ENCODE assay signal across 9 mouse cellular contexts in the genomic region with DNA sequence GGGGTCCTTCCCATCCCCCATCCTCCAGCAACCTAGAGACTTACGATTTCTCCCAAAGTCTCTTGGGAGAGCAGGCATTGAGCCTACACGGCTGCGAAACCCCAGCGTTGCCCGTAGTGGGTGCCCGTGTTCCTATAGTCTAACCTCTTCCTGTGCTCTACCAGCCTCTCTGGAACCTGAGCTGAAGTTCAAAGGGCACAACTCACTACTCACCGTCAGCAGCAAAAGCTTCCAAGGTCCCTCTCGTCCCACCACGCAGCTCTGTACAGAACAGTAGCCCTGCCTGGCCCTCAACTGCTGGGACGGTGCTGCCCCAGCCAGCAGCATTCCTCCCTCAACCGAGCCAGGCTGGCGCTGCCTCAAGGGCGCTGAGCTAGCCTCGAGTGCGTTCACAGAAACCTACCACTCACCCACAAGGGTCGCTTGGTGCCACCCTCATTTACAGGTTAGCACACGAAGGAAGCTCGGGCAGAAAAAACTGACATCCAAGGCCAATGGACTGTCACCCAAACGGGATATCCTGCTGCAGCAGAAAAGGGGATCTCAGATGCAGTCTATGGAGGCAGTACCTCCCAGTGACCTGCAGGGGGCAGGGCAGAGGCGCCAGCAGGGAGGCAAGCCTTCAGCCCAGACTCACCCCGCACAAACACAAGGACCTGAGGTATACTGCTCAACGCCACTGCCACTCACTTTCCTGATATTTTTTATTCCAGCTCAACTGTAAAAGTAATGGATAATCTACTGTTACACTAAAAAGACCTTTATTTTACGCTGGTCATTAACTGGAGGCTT.
DNase-seq lines count a peak whose midpoint lies in the region; ATAC-seq lines count a peak whose summit lies in the region.
"Had no signal": no experiment of that assay in that cellular context is flagged by ENCODE, and none has a peak within 500 bp of the region (broad histone marks: within the 10 kb centered on the region; RNA-seq: fewer than 3 reads in every experiment).

No protein-coding gene starts in this region.

- H3K36me3 ChIP-seq in hindbrain, embryonic 11.5 days (ENCODE audit: control insufficient read depth, insufficient read depth, low read length), result no peaks in the 10 kb centered on the region
- H3K36me3 ChIP-seq in hindbrain, embryonic 12.5 days, result no peaks in the 10 kb centered on the region
- no peaks in the 10 kb centered on the region for H3K36me3 ChIP-seq in forebrain, embryonic 13.5 days (ENCODE audit: poor library complexity, severe bottlenecking)
- H3K36me3 ChIP-seq: embryonic facial prominence, embryonic 12.5 days had no signal

- H3K9ac ChIP-seq in hindbrain, embryonic 11.5 days (ENCODE audit: low read depth, low read length), result no peak overlapping the region
- no peak overlapping the region for H3K9ac ChIP-seq in hindbrain, embryonic 12.5 days
- no peak overlapping the region for H3K9ac ChIP-seq in forebrain, embryonic 13.5 days
- H3K9ac ChIP-seq: embryonic facial prominence, embryonic 12.5 days had no signal

- peaks cover 3% of the 10 kb centered on the region for H3K4me1 ChIP-seq in hindbrain, embryonic 11.5 days (replicated peaks; ENCODE audit: control insufficient read depth, insufficient read depth, low read length)
- H3K4me1 ChIP-seq in hindbrain, embryonic 12.5 days, result peaks cover 11% of the 10 kb centered on the region
- peaks cover 15% of the 10 kb centered on the region for H3K4me1 ChIP-seq in forebrain, embryonic 13.5 days

- intact Hi-C loops in left cerebral cortex, postnatal 25 days (cut with DNase I), result loop anchor here (5.0 to 10.0 kb wide), 3 partner anchors 77 to 517 kb away; no protein-coding TSS in a partner anchor

- H3K4me3 ChIP-seq in hindbrain, embryonic 11.5 days (ENCODE audit: low read depth, low read length), result no peak overlapping the region
- no peak overlapping the region for H3K4me3 ChIP-seq in hindbrain, embryonic 12.5 days
- H3K4me3 ChIP-seq in forebrain, embryonic 13.5 days, result no peak overlapping the region
- H3K4me3 ChIP-seq: embryonic facial prominence, embryonic 12.5 days had no signal

- H3K27me3 ChIP-seq in hindbrain, embryonic 11.5 days (ENCODE audit: control insufficient read depth, insufficient read depth, low read length), result no peaks in the 10 kb centered on the region
- H3K27me3 ChIP-seq in hindbrain, embryonic 12.5 days, result peaks cover 6% of the 10 kb centered on the region; the same call in 1 of the 2 replicates
- peaks cover 6% of the 10 kb centered on the region; the same call in 1 of the 2 replicates for H3K27me3 ChIP-seq in forebrain, embryonic 13.5 days
- H3K27me3 ChIP-seq: embryonic facial prominence, embryonic 12.5 days had no signal

- 45% methylated on average over 23 of the region's 23 CpGs for WGBS in hindbrain, embryonic 11.5 days
- WGBS in hindbrain, embryonic 12.5 days, result 46% methylated on average over 23 of the region's 23 CpGs
- WGBS in forebrain, embryonic 13.5 days, result 49% methylated on average over 23 of the region's 23 CpGs

- no peak overlapping the region for H3K27ac ChIP-seq in hindbrain, embryonic 11.5 days (ENCODE audit: low read depth, low read length)
- H3K27ac ChIP-seq in hindbrain, embryonic 12.5 days, result no peak overlapping the region
- no peak overlapping the region for H3K27ac ChIP-seq in forebrain, embryonic 13.5 days
- H3K27ac ChIP-seq: embryonic facial prominence, embryonic 12.5 days had no signal

- H3K9me3 ChIP-seq in hindbrain, embryonic 11.5 days (ENCODE audit: control insufficient read depth, low read length), result no peaks in the 10 kb centered on the region
- H3K9me3 ChIP-seq in hindbrain, embryonic 12.5 days (replicated peaks), result no peaks in the 10 kb centered on the region
- H3K9me3 ChIP-seq in forebrain, embryonic 13.5 days (replicated peaks), result no peaks in the 10 kb centered on the region
- H3K9me3 ChIP-seq: embryonic facial prominence, embryonic 12.5 days had no signal

- 0 out of 2 replicates have a peak, but pooled peaks have one; percentile 35 for ATAC-seq in hindbrain, embryonic 11.5 days (ENCODE audit: low FRiP score)
- no peak for ATAC-seq in hindbrain, embryonic 12.5 days (ENCODE audit: low FRiP score)
- ATAC-seq in forebrain, embryonic 13.5 days, result 0 out of 2 replicates have a peak, but pooled peaks have one; percentile 45

- H3K4me2 ChIP-seq in hindbrain, embryonic 11.5 days (replicated peaks; ENCODE audit: low read depth, low read length), result no peak overlapping the region
- no peak overlapping the region for H3K4me2 ChIP-seq in hindbrain, embryonic 12.5 days (replicated peaks)
- no peak overlapping the region for H3K4me2 ChIP-seq in forebrain, embryonic 13.5 days
- H3K4me2 ChIP-seq: embryonic facial prominence, embryonic 12.5 days had no signal

- peak; percentile 83 for DNase-seq in hindbrain, embryonic 11.5 days (ENCODE audit: low spot score)
- peak; percentile 68 for DNase-seq in ES-CJ7 (ENCODE audit: low read depth, low spot score)
- DNase-seq in adrenal gland, postnatal 36 days, result peak; percentile 69 to 81
- DNase-seq in left cerebral cortex, postnatal 25 days (ENCODE audit: low spot score in 2 of 2), result peak; percentile 34 to 35
- peak; percentile 35 for DNase-seq in ovary, postnatal 14 days (ENCODE audit: low spot score)
- no peak for DNase-seq in T-cell, adult 2 months (ENCODE audit: low spot score)
